Mouse (Mus musculus) hindlimb bud, embryonic 11.5 days (tissue): ENCODE measurements around the gene Slc39a11.
"Not testable (repeated sequence)": the region's sequence is repeated elsewhere in the genome, so short reads cannot be mapped to it uniquely, and the experiment has no call there.

ENCODE experiments used
- DNase-seq: peaks from one replicate; pipeline ENCODE4 v3.0.0-alpha.2; 2012; ENCODE audit warnings: low read depth, low spot score; ENCODE audit errors: extremely low spot score

The Slc39a11 gene

GRCm38 (mm10) chr11:113601616-113602343 is 48.1 kb downstream of the Slc39a11 start:
- no peak for DNase-seq

- no peak for DNase-seq
Observed at GRCm38 (mm10) chr11:113600526-113601245, 49.2 kb downstream of the Slc39a11 start.

GRCm38 (mm10) chr11:113597632-113598031 is 52.2 kb downstream of the Slc39a11 start:
- no peak for DNase-seq

- no peak for DNase-seq
Observed at GRCm38 (mm10) chr11:113595144-113595543, 54.7 kb downstream of the Slc39a11 start.

GRCm38 (mm10) chr11:113588936-113589335 is 60.9 kb downstream of the Slc39a11 start:
- DNase-seq: no peak

- no peak for DNase-seq
Observed at GRCm38 (mm10) chr11:113586423-113586822, 63.5 kb downstream of the Slc39a11 start.

GRCm38 (mm10) chr11:113583879-113584661 is 65.8 kb downstream of the Slc39a11 start:
- DNase-seq: no peak

GRCm38 (mm10) chr11:113577221-113577620 is 72.7 kb downstream of the Slc39a11 start:
- DNase-seq: no peak

- DNase-seq: no peak
Observed at GRCm38 (mm10) chr11:113572641-113573040, 77.2 kb downstream of the Slc39a11 start.

GRCm38 (mm10) chr11:113571616-113572015 is 78.3 kb downstream of the Slc39a11 start:
- DNase-seq: no peak

GRCm38 (mm10) chr11:113568999-113569398 is 80.9 kb downstream of the Slc39a11 start:
- no peak for DNase-seq

GRCm38 (mm10) chr11:113567926-113568325 is 82.0 kb downstream of the Slc39a11 start:
- not testable (repeated sequence) for DNase-seq

- peak; percentile 42 for DNase-seq
Observed at GRCm38 (mm10) chr11:113565006-113565995, 84.6 kb downstream of the Slc39a11 start.

GRCm38 (mm10) chr11:113562326-113562725 is 87.6 kb downstream of the Slc39a11 start:
- no peak for DNase-seq

GRCm38 (mm10) chr11:113560150-113560549 is 89.7 kb downstream of the Slc39a11 start:
- no peak for DNase-seq

- DNase-seq: no peak
Observed at GRCm38 (mm10) chr11:113558505-113558904, 91.4 kb downstream of the Slc39a11 start.

- no peak for DNase-seq
Observed at GRCm38 (mm10) chr11:113556142-113556541, 93.7 kb downstream of the Slc39a11 start.

- DNase-seq: no peak
Observed at GRCm38 (mm10) chr11:113554701-113555360, 95.0 kb downstream of the Slc39a11 start.

GRCm38 (mm10) chr11:113554194-113554593 is 95.7 kb downstream of the Slc39a11 start:
- DNase-seq: no peak

GRCm38 (mm10) chr11:113553605-113554004 is 96.3 kb downstream of the Slc39a11 start:
- DNase-seq: no peak
